Mouse (Mus musculus) kidney, embryonic 15.5 days (tissue): ENCODE data around the gene Myom3. TPM values are rescaled to one million over a fixed set of nuclear protein-coding genes. Genes with fewer than 3 reads are reported as not detected.

ENCODE experiments used
- ATAC-seq: fragments of 200-750 bp; cut with Nextera tagmentation; replicated peaks from 2 replicates; pipeline ENCODE4 v1.8.0; 2017; ENCODE audit warnings: moderate TSS enrichment; ENCODE audit not compliant: low FRiP score
- H3K27ac ChIP-seq: fragments of 300-500 bp; sonication (generic); 2 replicates; pipeline ENCODE4 v1.5.1; 2015; ENCODE audit warnings: mild to moderate bottlenecking, inconsistent platforms
- H3K27me3 ChIP-seq: fragments of 300-500 bp; sonication (generic); 2 replicates; pipeline ENCODE4 v1.6.1; 2015; ENCODE audit warnings: inconsistent platforms
- H3K36me3 ChIP-seq: fragments of 300-500 bp; sonication (generic); 2 replicates; pipeline ENCODE4 v1.6.1; 2015; ENCODE audit warnings: inconsistent platforms
- H3K4me1 ChIP-seq: fragments of 300-500 bp; sonication (generic); 2 replicates; pipeline ENCODE4 v1.6.1; 2015; ENCODE audit warnings: inconsistent platforms
- H3K4me2 ChIP-seq: fragments of 300-500 bp; sonication (generic); 2 replicates; pipeline ENCODE4 v1.6.1; 2015; ENCODE audit warnings: moderate library complexity, mild to moderate bottlenecking, inconsistent platforms
- H3K4me3 ChIP-seq: fragments of 300-500 bp; sonication (generic); replicated peaks from 2 replicates; pipeline ENCODE4 v1.5.1; 2015; ENCODE audit warnings: mild to moderate bottlenecking, inconsistent platforms
- H3K9ac ChIP-seq: fragments of 300-500 bp; sonication (generic); 2 replicates; pipeline ENCODE4 v1.6.1; 2015; ENCODE audit warnings: mild to moderate bottlenecking, inconsistent platforms
- H3K9me3 ChIP-seq: fragments of 300-500 bp; sonication (generic); replicated peaks from 2 replicates; pipeline ENCODE4 v1.6.1; 2016; ENCODE audit warnings: inconsistent platforms
- WGBS: fragments of 180-500 bp; shearing (Covaris S2); methylation state at CpG from one replicate; pipeline ENCODE4 v1.1.7; 2015; ENCODE audit warnings: mixed read lengths; 5-methylcytosine and 5-hydroxymethylcytosine counted together
- polyA plus RNA-seq: library from polyadenylated mRNA; unstranded; fragments of >200 nt; fragmentation: Nextera tagmentation; extraction: Ambion mirVana; gene quantifications from 2 replicates; pipeline ENCODE4 v1.2.1, GENCODE M21; 2015

Gene Myom3
- polyA plus RNA-seq, 1 experiment from 2014 or later = 1.1 TPM

DNA sequence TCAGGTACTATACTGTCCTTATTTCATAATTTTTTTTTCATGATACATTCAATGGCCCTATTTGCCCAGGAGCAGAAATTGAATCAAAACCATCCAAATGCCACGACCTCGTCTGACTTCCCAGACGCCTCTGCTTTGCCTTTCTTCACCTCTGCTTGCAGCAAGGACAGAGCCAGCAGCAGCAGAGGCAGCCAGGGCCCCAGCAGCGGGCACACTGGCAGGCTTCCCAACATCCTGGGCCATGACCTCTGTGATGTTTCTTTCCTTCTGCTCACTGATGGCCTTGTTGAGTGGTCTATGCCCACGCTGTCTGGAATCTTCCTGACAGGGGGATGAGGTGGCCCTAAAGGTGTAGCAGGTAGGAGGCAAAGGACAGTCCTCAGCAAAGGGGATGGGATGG, 88.1 kb downstream of the Myom3 start:
- Histone ChIP-seq H3K27me3 (no peaks in the 10 kb centered on the region), H3K36me3 (no peaks in the 10 kb centered on the region), H3K27ac (no peak overlapping the region), H3K4me3 (no peak overlapping the region), H3K9ac (no peak overlapping the region), H3K4me1 (peaks cover 8% of the 10 kb centered on the region), H3K9me3 (no peaks in the 10 kb centered on the region; the same call in 1 of the 2 replicates), H3K4me2 (no peak overlapping the region)
- WGBS = 57% methylated on average over 5 of the region's 5 CpGs
- ATAC-seq = no peak

GRCm38 (mm10) chr4:135850411-135851095, 91.0 kb downstream of the Myom3 start:
- Histone ChIP-seq H3K4me3 (no peak overlapping the region), H3K9ac (no peak overlapping the region), H3K4me1 (peaks cover 18% of the 10 kb centered on the region), H3K27me3 (no peaks in the 10 kb centered on the region), H3K4me2 (peak overlapping the region; percentile 29), H3K36me3 (no peaks in the 10 kb centered on the region), H3K9me3 (no peaks in the 10 kb centered on the region), H3K27ac (peak overlapping the region; percentile 27; the same call in 1 of the 2 replicates)
- ATAC-seq = no peak
- 29% methylated on average over 13 of the region's 13 CpGs for WGBS

- Histone ChIP-seq H3K27ac (no peak overlapping the region), H3K4me1 (peaks cover 18% of the 10 kb centered on the region), H3K9ac (no peak overlapping the region), H3K27me3 (no peaks in the 10 kb centered on the region), H3K4me3 (no peak overlapping the region), H3K36me3 (no peaks in the 10 kb centered on the region), H3K4me2 (no peak overlapping the region), H3K9me3 (no peaks in the 10 kb centered on the region)
- ATAC-seq = no peak
- WGBS = 88% methylated on average over 9 of the region's 9 CpGs
Measured at GRCm38 (mm10) chr4:135851942-135852341, 92.4 kb downstream of the Myom3 start.

GRCm38 (mm10) chr4:135853987-135854546, 94.6 kb downstream of the Myom3 start:
- H3K9ac ChIP-seq = no peak overlapping the region
- no peak overlapping the region for H3K4me2 ChIP-seq
- ATAC-seq = no peak
- 92% methylated on average over 14 of the region's 14 CpGs for WGBS
- no peaks in the 10 kb centered on the region for H3K9me3 ChIP-seq
- no peak overlapping the region for H3K4me3 ChIP-seq
- H3K4me1 ChIP-seq = peaks cover 33% of the 10 kb centered on the region
- H3K27ac ChIP-seq = no peak overlapping the region
- peaks cover 4% of the 10 kb centered on the region; the same call in 1 of the 2 replicates for H3K36me3 ChIP-seq
- no peaks in the 10 kb centered on the region for H3K27me3 ChIP-seq

DNA sequence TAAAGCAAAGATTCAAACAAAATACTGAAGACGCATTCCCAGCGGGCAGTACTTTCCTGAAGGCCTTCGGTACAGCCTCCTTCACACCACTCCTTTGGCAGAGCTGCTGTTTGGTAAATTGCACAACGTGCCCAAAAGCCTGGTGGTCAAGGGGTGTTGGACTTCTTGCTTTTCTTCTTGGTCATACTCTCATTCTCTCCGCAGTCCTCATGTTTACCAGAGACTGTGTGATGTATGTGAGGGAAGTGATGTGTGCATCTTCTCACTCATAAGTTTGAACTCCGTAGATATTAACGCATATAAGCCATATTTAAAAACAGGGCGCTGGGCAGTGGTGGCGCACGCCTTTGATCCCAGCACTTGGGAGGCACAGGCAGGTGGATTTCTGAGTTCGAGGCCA, 95.1 kb downstream of the Myom3 start:
- Histone ChIP-seq H3K27ac (peak overlapping the region; percentile 100), H3K4me2 (peak overlapping the region; percentile 84), H3K4me1 (peaks cover 39% of the 10 kb centered on the region), H3K36me3 (peaks cover 8% of the 10 kb centered on the region; the same call in 1 of the 2 replicates), H3K27me3 (no peaks in the 10 kb centered on the region), H3K4me3 (peak overlapping the region; percentile 66), H3K9me3 (no peaks in the 10 kb centered on the region), H3K9ac (peak overlapping the region; percentile 88)
- ATAC-seq = no peak
- 76% methylated on average over 11 of the region's 11 CpGs for WGBS

DNA sequence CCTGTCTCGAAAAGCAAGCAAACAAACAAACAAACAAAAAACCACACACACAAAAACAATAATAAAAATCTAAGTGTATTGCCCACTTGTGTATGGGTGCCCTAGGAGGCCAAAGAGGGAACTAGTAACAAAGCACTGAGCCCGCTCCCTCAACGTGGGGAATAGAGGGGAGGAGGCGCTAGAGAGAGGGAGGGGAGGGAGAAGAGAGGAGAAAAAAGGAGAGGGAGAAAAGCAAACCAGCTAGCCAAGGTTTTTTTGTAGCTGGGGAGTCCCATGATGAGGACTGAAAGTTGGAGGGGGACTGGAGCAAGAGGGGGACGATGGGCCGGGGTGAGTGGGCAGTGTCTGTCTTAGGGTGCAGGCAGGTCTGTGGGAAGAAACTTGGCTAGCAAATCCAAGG, 95.6 kb downstream of the Myom3 start:
- Histone ChIP-seq H3K4me1 (peaks cover 44% of the 10 kb centered on the region), H3K27ac (peak overlapping the region; percentile 100), H3K36me3 (peaks cover 13% of the 10 kb centered on the region; the same call in 1 of the 2 replicates), H3K27me3 (no peaks in the 10 kb centered on the region), H3K9me3 (no peaks in the 10 kb centered on the region), H3K4me2 (peak overlapping the region; percentile 84), H3K9ac (peak overlapping the region; percentile 88), H3K4me3 (peak overlapping the region; percentile 66)
- 7% methylated on average over 6 of the region's 6 CpGs for WGBS
- ATAC-seq = 0 out of 2 replicates have a peak, but pooled peaks have one; percentile 8

DNA sequence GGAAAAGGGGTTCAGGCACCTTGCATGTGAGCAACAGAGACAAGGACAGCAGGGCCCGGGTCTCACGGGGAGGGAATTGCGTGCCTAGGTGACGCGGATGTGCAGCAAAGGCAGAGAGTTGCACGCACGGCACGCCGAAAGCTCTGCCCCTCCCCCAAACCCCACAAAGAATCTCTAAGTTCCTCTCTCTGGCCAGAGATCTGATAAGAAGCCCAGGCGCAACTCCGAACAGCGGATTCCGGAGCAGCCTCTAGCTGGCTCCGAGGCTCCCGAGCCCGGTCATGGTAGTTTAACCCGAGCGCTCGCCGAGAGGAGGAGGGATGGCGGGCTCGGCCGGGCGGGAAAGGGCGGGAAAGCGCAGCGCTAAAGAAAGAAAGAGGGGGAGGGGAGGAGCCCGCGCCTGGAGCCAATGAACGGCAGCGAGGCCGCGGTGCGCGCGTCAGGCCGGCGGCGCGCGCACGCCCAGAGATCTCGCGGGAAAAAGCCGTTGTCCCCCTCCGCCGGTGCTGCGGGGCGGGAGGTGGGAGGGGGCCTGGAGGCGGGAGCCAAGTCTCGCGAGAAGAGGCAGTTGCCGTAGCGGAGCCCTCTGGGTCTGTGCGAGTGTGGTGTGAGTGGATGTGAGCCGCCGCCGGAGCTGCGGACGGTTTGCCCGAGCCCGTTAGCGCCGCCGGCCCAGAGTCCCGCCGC, 96.2 kb downstream of the Myom3 start, which contains the start of gene Srsf10:
Gene Srsf10, plus strand, starts transcription at position 212 of the 687 bp plus-strand sequence.
- Histone ChIP-seq H3K27ac (peak within 1 kb of the TSS; percentile 100), H3K9me3 (no peaks in the 10 kb centered on the region), H3K9ac (peak within 1 kb of the TSS; percentile 88), H3K27me3 (no peaks in the 10 kb centered on the region), H3K4me3 (peak within 1 kb of the TSS; percentile 66), H3K4me2 (peak within 1 kb of the TSS; percentile 84), H3K4me1 (peaks cover 43% of the 10 kb centered on the region), H3K36me3 (peaks cover 14% of the 10 kb centered on the region; the same call in 1 of the 2 replicates)
- ATAC-seq = peak; percentile 94
- WGBS = 0% methylated on average over 63 of the region's 67 CpGs

- H3K9me3 ChIP-seq = no peaks in the 10 kb centered on the region
- peaks cover 19% of the 10 kb centered on the region for H3K36me3 ChIP-seq
- H3K9ac ChIP-seq = peak overlapping the region; percentile 87
- H3K4me1 ChIP-seq = peaks cover 44% of the 10 kb centered on the region
- H3K4me2 ChIP-seq = peak overlapping the region; percentile 84
- under 1% methylated on average over 83 of the region's 91 CpGs for WGBS
- H3K4me3 ChIP-seq = peak overlapping the region; percentile 66
- no peaks in the 10 kb centered on the region for H3K27me3 ChIP-seq
- peak; percentile 79 for ATAC-seq
- H3K27ac ChIP-seq = peak overlapping the region; percentile 100
Measured at GRCm38 (mm10) chr4:135856223-135857091, 96.9 kb downstream of the Myom3 start.

- no peaks in the 10 kb centered on the region for H3K27me3 ChIP-seq
- no peaks in the 10 kb centered on the region for H3K9me3 ChIP-seq
- 4% methylated on average over 5 of the region's 7 CpGs for WGBS
- H3K4me3 ChIP-seq = peak overlapping the region; percentile 66
- peaks cover 30% of the 10 kb centered on the region for H3K36me3 ChIP-seq
- H3K9ac ChIP-seq = peak overlapping the region; percentile 87
- ATAC-seq = no peak
- H3K4me1 ChIP-seq = peaks cover 44% of the 10 kb centered on the region
- peak overlapping the region; percentile 84 for H3K4me2 ChIP-seq
- H3K27ac ChIP-seq = peak overlapping the region; percentile 27; the same call in 1 of the 2 replicates
Measured at GRCm38 (mm10) chr4:135857597-135858186, 98.2 kb downstream of the Myom3 start.
